Mouse (Mus musculus) lung, postnatal 4 days (tissue): ENCODE measurements at regions not wholly inside any gene's neighbourhood (a gene's known extent, or its start where the extent isn't known, plus 50 kb on each side); places are given as distances from the start of the nearest gene placed in this dataset.
A peak's percentile ranks its signal among the peaks of the same experiment; 100 is the strongest.
"Not testable (repeated sequence)": the region's sequence is repeated elsewhere in the genome, so short reads cannot be mapped to it uniquely, and the experiment has no call there.

Experiments used
- DNase-seq, 2 experiments: peaks; one replicate each; pipeline ENCODE4 v3.0.0; 2021

DNA sequence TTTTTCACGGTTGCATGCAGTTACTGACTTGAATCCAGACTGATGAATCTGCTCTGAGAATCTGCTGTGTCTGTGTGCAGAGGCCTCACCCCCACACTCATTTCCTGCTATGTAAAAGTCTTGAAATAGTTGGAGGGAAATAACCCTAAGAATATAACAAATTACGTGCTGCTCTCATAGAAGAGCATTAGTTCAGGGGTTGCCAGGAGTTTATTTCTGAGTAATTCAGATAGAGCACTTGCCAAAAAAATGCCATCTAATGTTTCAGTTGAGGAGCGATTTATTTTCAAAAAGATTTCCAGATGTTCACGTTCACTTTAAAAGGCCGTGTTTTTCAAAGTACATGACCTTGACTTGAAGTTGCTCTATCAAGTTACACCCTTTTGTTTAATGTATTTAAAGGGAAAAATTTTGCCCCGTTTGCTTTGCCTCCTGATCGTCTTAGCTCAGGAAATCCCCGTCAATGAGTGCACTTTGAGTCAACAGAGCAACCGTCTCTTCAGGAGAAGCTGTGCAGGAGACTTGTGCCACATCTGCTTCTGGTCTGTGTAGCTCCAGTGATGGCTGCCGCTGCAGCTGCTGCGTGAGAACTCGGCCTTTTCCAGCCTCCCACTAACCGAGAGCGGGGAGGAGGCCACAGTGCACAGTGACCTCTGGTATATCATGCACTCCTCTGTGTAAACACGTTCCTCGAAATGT, 50.9 kb upstream of the Sec61g start:
- DNase-seq = peak; percentile 9 to 44

DNA sequence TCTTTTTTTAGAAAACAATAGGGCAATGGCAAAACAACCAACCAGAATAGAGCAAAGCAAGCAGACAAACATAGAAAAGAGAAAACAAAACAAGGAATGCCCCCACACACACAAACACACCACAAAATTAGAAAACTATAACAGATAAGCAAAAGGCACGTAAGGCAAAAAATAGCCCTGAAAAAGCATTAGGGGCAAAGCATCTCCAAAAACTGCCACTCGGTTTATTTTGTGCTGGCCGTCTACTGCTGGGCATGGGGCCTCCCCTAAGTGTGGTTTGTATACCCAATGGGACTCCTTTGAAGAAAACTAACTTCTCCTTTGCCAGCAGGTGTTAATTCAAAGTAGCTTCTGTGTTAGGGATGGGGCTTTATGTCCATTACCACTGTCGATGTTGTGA, 53.4 kb upstream of the Sec61g start:
- no peak for DNase-seq

DNA sequence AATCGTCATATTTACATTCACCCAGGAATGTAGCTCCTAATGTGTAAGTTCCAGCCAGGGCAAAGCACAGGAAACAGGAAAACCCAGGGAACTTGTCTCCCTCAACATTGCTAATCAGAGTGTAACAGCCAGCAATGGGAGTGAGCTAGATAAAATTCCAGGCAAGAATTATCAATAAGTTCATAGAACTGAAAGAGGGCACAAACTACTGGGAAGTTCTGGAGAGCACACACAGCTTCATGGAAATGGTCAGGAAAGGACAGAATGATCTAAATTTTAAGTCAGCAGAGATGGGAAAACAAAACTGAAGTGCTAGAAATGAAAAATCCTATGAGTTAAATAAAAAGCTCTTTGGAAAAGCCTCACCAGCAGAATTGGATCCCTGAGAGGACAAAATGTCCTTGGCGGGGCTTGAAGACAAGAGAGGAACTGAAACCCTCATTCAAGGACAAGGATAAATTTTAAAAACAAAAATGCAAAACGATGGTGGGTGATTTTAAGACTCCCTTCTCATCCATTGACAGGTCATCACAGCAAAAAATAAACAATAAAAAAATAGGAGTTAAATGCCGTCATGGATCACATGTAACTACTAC, 80.9 kb upstream of the Sec61g start:
- no peak for DNase-seq

DNA sequence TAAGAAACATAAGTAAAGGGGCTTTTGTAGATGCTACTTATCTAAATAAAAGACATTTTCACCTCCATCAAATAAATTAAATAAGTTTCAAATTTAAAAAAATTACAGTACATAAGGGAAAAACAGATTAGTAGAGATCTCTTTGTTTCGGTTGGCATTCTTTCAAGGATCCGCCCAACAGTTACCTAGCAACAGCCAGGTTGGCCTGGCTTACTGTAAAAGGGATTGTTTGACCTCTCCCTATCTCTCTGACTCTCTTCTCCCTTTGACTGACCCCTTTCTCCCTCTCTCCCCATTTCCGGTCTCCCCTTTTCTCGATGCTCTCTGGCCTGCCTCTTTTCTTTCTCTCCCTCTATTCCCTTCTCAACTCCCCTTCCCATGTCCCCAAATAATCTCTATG, 82.3 kb upstream of the Sec61g start:
- DNase-seq = no peak

DNA sequence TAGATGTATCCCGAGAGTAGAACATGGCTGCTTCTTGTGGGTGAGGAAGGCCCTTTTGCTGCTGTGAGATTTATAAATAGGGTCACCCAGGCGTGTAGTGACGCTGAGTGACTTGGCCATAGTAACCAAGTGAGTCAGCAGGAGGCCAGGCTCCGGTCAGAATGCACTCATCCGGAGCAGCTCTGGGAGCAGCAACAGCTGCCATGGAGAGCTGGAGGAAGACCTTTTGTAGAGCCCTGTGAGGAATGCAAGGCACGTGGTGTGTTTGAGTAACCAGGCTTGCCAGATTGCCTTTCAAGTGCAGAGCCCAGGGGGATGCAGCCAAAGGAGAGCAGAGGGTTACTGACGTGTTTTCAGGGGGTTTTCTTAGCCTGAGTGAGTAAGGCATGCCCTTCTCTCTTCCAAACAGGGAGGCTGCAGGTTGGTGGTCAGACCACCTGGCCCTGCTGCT, 83.2 kb upstream of the Sec61g start:
- peak; percentile 64 to 87 for DNase-seq

DNA sequence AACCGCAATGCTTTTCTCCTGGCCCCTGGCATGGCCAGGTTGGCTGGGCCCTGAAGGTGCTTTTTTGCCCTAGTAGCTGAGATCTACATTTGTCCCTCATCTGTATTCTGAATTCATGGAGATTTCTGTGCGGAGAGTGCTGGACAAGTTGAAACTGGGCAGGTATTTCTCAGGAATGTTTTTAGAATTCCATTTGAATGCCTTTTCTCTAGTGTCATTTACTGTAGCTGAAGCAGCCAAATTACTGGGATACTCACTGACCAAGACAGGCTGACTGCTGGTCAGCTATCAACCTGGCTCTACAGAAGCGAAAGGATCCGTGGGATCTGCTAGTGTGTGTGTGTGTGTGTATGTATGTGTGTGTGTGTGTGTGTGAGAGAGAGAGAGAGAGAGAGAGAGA, 83.7 kb upstream of the Sec61g start:
- DNase-seq = no peak

DNA sequence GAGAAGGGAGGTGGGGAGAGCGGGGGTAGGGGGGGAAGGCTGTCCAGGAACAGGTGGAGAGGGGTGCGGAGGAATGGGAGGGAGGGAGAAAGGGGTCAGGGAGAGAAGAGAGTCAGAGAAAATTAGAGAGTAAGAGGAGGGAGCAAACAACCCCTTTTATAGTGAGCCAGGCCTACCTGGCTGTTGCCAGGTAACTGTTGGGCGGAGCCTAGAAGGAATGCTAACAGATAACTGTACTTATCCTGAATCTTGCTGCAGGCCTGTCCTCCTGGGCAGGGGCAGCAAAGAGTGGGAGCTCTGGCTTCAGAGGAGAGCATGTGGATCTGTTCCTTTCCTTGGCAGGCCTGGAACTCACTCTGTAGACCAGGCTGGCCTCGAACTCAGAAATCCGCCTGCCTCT, 84.5 kb upstream of the Sec61g start:
- DNase-seq = no peak

DNA sequence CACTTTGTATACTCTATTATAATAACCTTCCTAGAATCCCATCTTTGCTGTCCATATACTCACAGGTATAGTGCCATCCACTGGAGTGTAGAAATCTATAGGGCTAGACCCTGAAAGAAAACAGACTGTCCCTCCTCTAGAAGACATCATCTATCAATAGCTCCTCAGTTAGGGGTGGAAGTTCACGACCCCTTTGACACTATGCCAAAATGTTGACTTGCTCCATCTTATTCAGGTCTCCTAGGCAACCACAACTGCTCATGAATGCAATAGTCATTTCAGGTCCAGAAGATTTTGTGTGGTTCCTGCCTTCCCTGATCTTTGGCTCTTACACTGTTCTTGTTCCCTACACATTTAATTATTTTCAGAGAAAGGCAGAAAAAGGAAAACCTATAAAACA, 86.5 kb upstream of the Sec61g start:
- DNase-seq = no peak

DNA sequence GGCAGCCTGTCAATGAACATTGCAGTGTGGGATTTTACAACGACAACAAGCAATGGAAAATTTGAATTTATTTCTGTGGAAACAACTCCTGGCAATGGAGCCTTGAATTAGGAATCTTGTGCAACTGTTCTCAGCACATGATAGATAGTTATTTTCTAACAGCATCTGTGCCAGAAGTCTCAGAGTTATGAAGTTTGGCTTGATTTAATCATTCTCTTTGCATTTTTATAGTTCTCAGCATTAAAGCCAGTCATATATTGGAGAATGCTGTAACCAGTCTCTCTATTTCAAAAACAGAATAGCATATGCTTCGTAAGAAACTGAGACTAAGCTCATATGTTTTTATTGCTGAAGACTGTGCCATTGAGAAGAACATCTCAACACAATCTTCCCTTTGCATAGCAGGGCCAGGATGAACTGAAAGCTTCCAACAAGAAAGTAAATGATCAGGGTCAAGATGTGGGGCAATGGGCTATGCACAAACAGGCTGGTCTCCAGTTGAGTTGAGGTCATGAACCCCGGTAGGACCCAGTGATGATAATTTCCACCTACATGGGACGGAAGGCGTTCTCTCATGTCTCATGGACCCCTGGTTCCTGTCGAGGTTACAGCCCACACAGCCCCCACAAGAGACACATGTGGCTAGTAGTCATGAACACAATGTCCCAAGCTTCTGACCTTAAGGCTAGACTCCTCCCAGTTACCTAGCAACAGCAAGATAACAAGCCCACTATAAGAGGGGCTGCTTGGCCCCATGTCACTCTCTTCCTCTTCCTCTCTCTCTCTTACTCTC, 89.0 kb upstream of the Sec61g start:
- DNase-seq = no peak

DNA sequence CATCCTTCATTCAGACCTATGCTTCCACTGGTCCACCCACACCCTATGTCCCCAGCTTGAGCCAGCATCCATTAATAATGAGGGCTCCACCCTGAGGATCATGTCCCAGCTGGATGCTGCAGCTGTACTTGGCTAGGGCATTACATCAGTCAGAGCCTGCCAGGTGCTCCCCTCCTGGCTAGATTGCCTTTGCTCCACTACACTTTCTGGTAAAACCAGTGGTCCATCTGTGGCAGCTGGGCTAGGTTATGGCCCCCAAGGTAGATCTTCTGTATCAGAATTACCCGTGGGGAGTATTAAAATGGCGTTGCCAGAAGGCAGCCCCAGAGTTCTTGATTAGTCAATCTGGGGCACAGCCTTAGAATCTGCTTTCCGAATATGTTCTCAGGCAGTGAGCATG, 94.7 kb upstream of the Sec61g start:
- DNase-seq = no peak

DNA sequence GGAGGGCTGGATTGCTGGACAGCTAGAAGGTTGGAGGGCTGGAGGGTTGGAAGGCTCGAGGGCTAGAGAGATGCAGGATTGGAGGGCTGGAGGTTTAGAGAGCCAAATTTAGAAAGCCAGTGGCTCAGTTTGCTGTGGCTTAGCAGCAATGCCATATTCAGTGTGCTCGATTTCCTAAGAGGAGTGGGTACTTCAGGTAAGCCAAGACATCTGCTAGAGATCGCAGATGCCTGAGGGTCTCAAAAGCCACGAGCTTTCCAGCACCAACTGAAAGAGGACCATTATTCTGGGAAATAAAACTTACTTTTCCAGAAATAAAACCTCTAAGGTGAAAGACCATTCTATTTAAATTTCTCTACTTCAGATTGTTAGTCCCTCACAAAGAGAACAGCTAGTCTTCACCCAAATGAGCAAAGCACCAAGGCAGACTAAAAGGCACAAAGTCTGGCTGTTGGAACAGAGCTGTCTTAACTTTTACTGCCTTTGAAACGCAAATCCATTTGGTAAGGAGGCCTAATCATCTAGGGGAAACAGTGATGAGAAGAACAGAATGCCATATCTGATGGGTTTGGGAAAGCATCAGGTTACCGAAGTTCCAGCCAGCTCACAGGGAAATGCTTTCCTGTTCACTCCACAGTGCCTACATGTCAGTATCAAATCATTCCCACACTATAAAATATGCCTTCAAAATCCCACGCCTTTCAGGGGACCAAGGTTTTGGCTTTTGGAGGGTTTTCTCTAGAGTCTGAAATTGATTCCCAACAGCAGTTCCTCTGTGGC, 98.3 kb upstream of the Sec61g start:
- DNase-seq = no peak

DNA sequence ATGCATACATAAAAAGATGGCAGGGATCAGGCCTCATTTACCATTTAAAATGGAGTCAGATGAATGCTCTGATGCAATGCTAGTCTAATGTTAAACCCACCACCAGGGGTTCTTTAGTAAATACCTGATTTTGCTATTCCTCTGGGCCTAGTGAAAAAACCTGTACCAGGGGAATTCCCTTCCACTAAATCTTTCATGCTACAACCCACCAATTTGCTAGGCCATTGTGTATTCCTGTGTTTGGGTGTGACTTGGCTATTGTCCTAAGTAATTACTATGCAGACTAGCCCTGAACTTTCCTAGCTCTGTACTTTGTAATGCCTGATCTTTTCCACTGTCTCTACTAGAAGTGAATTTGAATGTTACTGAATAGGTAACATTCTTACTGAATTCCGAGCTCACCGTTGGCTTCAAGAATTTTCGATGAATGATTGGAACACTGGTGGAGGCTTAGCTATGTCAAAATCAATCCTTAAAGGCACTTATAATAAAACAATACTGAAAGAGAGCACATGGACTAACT, 99.7 kb upstream of the Sec61g start:
- not testable (repeated sequence) for DNase-seq

DNA sequence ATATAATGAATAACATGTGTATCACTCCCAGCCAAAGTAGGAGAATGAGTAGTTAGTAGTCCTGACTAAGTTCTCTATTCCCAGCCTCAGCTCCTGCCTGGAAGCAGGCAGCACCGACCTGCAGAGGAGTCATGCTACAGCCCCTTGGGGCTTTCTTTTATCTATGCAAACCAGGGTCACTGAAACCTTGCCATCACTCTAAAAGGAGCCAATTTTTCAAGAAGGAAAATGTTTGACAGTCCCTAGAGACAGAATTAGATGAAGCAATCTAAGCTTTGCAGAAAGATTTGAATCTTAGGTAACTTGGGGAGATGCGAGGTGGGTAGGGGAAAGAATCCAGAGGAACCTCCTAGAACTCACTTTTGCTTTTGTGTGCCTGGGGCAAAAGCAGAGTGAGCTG, 103.5 kb upstream of the Sec61g start:
- no peak for DNase-seq

DNA sequence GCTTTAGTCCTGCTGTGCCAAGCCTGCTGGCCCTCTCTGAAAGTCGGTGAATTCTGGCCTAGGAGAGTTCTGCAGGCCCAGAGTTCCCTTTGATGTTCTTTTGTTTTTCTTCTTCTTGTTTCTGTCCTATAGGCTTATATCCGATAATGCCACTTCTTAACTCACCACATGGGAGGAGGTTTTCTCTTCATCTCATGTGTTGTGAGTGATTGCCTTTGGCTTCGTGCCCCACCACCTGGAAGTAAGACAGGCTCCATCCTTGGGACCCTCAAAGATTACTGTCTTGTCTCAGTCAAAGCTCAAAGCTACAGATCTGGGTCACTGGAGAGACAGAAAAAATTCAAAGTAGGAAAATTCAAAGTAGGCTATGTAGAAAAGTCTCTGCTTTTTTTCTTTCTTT, 104.2 kb upstream of the Sec61g start:
- DNase-seq = no peak

DNA sequence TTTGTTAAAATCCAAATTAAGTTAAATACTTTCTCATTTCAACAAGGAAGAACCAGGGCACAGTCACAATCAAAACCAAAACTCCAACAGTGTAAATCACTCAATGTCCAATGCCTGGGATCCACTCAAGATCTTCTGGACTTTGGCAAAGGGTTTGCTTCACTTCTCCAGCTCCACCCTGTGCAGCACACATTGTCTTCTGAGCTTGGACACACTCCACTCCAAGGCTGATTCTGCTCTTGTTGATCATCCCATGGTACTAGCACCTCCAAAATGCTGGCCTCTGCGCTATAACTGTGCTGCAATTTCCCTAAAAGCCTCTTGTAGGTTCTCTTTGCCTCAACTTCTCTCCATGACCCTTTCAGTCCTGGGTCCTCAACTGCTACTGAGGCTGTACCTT, 111.5 kb upstream of the Sec61g start:
- DNase-seq = no peak

DNA sequence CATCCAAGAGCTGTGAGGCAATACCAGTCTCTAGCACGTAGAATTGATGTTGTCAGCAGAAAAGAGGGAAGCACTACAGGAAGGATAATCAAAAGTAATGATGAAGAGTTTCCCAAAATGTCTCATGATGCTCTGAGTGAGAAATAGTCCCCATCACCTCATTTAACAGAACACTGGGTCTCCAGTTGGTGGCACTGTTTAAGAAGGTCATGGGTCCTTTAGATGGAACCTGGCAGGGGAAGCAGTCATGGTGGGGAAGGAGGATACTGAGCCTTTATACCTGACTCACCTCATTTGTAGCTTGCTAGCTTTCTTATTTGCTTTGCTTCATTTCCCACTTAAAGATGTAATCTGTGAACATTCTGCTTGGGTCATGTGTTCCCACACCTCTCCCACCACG, 115.4 kb upstream of the Sec61g start:
- DNase-seq = no peak

DNA sequence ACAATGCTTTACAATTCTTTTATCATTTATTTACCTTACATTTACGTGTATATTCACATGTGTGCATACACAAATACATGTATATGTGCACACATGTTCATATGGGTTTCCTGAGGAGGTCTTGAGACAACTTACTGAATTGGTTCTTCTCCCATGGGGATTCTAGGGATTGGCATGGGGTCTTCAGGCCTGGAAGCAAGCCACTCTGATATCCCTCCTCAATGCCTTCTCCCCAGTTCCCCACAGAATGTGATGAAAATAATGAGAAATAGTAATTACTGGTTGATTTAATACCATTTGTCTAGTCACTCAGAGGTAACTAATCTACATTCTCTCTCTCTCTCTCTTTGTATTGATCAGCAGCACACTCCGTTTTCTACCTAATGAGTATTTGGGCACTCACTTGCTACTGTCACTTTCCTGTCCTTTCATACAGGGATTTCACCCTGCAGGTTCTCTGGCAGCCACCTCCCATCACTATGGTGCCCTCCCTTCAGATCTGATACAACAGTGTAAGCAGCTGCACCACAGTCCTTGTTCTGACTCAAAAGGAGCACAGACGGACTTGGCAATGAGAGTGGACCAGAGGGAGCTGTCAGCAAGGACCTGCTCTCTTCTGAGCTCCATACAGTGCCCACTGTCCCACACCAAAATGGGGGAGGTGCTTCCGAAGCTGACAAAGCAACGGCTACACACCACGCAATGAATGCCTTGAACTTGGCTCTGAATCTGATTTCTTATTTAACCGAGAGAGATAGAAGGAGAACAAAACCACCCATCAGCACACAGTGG, 119.2 kb upstream of the Sec61g start:
- no peak for DNase-seq

DNA sequence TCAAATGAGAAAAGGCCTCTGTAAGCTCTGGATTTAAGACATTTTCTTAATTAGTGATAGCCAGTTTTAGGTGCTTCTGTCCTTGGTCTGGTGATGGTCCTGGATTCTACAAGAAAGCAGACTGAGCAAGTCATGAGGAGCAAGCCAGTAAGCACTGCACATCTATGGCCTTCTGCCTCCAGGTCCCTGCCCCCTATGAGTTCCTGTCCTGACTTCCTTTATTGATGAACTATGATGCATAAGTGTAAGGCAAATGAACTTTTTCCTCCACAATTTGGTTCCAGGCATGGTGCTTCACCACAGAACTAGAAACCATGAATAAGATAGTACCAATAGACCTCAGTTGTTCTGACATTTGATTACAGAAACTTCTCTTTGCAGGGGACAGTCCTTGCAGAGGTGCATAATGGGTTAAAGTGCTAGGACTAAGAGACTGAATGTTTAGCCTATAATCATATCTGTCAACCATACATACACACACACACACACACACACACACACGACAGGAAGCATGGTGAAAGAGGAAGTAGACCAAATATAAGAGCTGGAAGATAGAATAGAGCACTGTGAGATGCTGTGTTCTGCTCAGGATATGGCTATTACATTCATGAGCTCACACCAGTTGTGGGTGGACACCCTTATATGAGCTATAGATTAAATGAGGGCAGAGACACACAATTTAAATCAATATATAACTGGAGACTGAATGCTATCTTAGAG, 121.3 kb upstream of the Sec61g start:
- no peak for DNase-seq

DNA sequence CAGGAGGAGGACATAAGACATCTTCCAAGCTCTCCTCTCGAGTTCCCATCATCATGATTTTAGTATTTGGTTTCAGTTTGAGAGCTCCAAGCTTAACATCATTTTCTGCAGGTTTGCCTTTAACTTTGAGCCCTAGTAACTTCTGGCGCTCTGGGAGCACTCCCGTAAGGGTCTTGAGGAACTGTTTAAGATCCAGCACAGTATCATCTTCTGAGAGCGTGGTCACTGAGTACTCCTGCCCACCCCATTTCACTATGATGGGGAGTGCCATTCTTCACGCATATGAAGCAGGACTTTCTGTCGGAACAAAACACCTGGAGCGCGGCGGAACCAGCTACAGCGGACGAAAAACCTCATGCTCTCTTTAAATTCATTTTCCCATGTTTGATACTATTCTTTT, 116.2 kb upstream of the Egfr start:
- not testable (repeated sequence) for DNase-seq

DNA sequence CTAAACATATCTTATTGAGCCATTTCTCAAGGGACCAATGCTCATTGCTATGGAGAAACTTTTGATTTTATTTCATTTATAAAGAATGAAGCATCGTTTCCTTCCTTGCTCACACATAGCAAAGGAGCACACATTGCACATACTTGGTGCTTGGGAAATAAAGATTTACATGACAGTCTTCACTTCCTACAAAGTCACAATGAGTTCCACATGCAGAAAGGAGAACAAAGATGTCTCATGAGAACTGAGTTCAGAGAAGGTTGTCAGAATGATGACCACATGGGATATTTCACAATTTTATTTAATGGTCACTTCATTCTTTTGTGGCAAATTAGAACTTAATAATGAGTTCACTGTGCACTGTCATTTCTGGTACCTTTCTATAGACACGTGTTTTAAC, 114.3 kb upstream of the Egfr start:
- DNase-seq = no peak

DNA sequence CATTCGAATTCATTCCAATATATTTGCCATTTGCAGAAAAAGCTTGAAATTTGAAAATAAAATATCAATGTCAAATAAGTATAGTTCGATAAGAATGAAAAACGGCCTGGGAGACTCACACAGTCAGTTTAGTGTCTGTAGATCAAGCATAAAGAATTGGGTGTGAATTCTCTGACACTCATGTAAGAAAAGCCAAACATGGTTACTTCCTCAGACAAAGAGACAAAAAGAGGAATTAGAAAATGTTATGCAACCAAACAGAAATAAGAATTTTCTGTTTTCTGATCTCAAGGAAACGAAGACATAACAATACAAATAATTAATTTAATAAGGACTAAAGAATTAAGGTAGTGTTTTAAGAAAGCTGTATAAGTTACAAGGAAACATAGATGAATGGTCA, 113.7 kb upstream of the Egfr start:
- DNase-seq = no peak

DNA sequence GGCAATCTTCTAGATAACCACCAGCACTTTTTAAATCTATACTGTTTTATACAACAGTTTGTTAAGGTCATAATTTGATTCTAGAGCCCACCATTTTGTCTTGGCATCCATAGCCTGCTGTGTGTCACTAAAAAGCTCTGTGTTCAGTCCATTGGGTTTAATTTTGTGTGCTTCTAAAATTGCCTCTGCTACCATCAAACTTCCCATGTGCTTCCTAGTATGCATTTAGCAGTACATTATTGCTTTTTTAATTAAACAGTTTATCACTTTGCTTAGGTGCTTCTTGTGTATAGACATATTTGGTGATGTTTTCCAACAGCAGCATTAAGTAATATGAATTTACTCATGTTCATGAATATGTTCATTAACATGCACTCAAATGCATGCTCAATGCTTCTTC, 102.4 kb upstream of the Egfr start:
- DNase-seq = no peak
